Mouse (Mus musculus) left cerebral cortex, adult 11 months (tissue): ENCODE measurements around the gene Dpf3.

Source experiments
- DNase-seq: peaks from one replicate; pipeline ENCODE4 v3.0.0; 2022; ENCODE audit warnings: low spot score

Dpf3 gene

DNA sequence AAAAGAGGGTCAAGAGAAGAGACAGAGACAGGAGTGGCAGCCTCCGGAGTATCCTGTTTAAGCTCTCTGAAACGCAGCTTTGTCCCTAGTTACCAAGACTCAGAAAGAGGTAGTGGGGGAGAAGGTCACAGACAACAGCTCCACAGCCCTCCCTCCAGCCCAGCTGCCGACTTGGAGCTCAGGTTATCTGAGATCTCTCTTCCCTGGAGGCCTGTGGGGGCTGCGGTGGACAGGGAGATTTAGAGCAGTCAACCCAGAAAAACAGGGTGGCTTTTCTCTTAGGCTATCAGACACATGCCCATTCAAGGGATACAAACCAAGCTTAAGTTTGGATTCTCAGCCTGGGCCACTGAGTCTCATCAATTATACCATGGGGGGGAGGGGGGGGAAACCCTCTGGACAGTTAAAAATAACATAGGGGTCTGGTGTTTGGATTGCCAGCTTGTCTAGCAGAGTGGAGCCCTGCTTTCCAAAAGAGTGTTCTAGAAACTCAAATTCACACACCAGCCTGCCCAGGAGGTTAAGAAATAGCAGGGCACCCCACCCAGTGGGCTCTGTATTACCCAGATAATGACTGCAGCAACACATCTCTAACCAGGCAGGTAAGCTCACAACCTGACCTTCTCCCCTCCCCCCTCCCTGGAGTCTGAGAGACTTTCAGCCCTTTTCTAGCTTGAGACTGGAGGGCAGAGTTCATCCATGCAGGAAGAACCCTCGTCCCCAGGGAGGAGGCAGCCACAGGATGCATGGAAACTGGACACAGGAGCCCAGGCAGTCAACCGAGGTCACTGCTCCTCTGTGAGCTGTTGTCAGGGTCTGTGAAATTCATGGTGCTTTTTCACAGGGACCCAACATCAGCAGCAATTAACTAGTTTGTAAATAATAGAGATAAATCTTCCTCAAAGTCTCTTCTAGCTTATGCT is 20.7 kb downstream of the Dpf3 start:
- no peak for DNase-seq

DNA sequence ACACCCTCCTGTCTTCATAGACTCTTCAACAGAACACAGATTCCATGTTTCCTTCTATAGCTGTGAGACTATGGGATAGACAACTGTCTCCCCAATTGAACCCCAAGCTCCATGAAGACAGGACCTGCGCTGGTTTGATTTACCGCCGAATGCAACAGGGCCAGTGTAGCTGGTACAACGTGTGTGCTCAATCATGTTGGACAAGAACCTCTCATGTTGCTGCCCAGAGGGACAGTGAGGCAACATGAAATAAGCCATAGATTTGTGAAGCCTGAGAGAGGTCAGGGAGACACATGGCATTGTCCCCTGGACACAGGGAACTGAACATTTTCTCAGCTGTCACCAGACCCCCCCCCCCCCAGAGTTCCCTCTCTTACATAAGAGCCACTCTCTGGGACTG is 21.5 kb downstream of the Dpf3 start:
- DNase-seq = no peak

DNA sequence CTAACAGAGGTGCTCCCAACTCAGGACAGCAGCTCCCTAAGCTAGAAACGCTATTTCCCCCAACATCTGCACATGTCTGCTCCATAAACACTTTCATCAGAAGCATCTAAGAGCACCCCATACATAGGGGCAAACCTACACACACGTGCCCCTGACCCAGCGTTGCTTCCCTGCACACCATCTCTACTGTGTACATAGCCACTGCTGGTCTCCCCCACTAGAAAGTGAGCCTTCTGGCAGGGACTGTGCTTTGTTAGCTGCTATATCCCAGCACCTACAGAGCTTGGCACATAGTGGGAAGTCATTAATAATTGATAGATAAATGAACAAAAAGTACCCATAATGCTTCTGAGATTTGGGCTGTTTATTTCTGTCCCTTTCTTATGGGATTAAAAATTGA is 27.2 kb downstream of the Dpf3 start:
- no peak for DNase-seq

DNA sequence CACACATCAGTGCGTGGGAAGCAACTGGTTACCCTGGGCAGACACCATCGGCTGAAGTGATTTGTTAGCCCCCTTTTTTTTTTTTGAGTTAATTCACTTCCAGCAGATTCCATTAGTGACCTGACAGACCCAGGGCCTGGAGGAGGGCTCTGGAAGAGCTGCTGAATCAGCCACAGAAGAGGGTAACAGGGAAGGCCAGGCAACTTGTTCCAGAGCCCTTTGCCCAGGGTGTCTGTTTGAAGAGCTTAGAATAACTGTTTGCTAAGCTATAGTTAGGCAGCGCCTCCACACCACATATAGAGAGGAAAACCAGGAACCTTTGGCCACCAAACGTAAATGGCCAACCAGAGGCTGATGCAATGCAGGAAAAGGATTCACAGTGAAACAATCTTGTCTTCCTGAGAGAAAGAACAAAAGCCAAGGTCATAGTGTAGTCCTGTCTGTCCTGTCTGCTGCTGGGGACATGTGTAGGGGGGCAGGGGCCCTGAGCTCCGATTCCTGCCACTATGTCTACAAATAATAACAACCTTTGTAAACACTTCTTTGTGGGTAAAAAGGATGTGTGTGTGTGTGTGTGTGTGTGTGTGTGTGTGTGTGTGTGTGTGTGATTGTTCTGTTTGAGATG is 32.7 kb downstream of the Dpf3 start:
- no peak for DNase-seq

DNA sequence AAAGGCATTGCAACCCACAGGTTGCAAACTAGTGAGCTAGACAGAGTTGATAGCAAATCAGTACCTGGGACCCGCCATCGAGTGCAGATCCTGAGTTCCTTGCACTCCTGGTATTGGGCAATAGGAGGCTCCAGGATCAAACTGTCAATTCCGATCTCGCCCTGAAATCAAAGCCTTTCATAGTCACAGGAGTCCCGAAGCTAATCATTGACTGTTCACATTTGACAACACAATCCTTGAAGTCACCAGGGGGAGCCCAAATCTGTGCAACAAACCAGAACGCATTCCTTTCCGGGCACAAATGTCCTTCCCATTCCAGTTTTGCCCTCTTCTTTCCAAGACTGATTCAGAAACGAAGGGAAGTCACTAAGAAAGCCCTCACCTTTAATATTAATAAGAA is 35.7 kb downstream of the Dpf3 start:
- DNase-seq = no peak

DNA sequence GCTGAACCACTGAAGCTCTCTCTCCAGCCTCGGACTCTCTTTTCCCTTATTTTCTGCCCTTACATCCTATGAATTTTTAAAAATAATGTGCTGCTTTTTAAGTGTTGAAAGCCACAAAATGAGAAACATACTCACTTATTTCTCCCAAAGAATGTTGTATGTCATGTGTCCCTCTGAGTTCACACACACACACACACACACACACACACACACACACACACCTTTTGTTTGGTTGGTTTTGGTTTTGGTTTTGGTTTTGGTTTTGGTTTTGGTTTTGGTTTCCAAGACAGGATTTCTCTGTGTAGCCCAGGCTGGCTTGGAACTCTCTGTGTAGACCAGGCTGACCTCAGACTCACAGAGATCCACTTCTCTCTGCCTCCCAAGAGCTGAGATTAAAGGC is 37.0 kb downstream of the Dpf3 start:
- no peak for DNase-seq

DNA sequence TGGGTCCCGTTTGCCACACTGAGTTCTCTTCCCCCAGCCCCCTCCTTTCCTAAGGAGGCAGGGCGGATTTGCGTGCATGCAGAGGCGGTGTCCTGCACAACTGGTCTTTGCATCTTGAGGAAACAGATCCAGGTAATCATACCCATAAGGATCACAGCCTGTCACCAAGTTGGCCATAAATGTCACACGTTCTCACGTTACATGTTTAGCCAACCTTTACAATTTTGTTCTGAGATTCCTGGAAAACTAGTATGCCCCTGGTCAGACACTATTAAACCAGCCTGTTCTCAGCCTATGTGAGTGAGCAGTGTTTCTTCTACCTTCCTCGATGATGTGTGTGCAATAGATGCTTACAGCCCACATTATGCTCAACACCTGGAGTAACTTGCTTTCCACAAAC is 38.3 kb downstream of the Dpf3 start:
- no peak for DNase-seq

DNA sequence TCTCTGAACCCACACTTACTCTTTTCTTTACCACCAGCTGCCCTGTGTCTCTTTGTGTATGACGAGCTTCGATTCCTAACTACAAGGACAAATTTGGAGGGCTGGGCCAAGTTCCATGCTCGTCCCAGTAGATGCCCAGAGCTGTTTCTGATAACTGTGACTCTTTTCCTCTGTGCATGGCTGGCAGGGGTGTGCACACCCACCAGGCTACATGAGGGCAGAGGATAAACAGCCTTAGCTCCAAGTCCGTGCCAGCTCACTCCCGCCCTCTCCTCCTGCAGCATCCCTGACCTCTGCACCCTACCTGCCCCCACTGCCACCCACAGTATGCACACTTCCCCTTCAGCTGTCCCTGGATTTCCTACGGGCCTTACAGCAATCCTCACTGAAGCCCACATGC is 41.9 kb downstream of the Dpf3 start:
- DNase-seq = no peak

DNA sequence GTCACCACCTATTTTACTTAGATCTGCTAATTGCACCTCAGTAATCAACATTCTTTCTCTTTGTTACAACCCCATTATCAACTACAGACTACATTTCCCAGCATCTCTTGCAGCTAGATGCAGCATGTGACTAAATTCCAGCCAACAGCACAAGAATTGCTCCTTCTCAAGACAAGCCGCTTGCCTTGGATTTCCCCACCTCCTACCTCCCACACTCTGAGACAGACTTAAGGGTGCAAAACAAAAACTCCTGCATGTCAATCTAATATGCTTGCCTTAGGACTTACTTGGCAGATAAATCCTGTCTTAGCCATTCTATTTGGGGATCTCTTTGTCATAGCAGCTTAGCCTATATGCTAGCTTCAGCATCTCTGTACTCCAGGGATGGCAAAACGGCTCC is 43.1 kb downstream of the Dpf3 start:
- DNase-seq = peak; percentile 14

DNA sequence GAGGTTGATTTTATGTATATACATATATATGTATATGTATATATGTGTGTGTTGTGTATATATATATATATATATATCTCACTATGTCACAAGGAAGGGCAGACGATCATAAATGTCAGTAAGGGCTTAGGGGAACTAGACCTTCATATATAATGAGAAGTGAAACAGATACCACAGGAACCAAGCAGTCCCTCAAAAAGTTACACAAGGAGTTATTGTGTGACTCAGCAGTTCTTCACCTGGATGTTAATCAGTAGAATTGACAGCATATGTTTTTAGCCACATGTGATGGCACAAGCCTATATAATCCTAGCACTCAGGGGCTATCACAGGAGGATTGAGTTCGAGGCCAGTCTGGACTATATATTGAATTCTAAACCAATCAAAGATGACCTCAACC is 49.5 kb downstream of the Dpf3 start:
- no peak for DNase-seq

DNA sequence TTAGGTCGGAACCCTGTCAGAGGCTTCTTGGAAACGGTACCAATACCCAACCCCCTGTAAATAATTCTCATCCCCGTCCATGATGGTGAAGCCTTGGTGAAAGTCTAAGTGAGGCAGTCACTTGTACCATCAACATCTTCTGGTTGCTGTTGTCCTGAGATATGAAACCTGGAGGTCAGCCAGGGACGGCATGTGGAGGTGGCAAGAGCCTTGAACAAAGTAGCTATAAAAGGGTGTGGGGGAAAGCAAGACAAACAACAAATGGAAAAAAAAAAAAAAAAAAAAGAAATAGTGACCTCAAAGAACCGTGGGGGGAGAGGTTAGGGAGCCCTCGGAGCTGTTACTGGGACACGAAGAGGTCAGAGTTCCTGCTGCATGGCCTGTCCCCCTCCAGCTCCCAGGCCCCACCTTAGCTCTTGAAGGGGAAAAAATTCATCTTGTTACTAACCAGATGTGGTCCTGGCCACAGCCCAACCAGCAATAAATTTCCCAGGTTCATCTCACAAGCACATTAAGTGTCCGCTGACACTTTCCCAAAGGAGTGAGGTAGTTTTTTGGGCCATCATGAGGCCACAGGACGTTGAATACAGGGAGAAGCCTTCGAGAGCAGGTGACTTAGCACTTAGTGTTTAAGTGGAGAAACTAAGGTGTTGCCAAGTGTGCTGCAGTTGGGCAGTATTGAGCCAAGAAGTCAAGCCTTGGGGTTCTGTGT is 53.4 kb downstream of the Dpf3 start:
- no peak for DNase-seq

DNA sequence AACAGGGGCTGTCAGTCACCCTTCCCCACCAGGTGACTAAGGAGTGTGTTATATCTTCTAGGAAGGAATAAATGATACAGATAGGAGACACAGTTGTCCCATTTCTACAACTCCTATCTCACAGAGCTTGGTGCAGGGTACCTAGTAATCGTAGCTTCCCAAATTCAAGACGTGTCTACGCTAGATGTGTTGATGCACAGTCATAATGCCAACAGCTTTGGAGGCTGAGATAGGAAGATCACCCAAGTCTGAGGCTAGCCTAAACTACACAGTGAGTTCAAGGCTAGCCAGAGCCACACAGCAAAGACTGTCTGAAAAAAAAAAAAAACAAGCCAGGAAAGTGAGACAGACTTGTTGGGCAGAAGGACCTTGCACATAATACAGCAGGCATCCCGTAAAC is 54.1 kb downstream of the Dpf3 start:
- DNase-seq = no peak

DNA sequence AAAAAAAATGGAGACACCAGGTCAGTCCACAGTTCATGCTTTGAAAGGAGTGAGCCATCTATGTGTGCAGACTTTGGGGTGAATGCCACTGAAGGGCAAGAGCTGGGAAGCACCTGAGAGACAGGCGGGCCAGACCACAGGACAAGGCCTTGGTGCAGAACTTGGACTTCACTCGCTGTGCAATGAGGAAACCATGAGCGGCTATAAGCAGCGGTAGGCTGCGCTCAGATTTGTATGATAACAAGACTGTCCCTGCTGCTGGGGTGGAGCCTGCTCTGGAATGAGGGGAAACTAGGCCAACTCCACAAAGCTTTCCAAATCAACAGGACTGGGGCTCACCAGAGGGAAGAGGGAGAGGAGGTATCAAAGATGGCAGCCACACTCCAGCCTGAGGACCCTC is 57.3 kb downstream of the Dpf3 start:
- DNase-seq = no peak

DNA sequence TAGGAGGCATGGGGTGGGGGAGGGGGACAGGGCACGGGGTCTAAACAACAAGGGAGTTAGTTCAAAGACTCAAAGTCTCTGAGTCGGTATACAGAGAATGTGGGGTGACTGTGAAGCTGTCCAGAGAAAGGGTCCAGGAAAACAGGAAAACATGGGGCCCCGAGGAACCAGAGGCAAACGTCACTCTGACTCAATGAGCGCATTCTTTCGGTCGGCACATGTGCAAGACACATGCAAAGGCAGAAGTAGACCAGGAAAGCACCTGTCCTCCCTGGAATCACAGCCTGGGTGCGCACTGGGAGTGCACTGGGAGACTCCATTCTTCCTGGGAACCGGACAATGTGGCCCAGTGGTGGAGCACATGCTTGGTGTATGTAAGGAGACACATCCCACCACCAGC is 59.5 kb downstream of the Dpf3 start:
- DNase-seq = no peak

DNA sequence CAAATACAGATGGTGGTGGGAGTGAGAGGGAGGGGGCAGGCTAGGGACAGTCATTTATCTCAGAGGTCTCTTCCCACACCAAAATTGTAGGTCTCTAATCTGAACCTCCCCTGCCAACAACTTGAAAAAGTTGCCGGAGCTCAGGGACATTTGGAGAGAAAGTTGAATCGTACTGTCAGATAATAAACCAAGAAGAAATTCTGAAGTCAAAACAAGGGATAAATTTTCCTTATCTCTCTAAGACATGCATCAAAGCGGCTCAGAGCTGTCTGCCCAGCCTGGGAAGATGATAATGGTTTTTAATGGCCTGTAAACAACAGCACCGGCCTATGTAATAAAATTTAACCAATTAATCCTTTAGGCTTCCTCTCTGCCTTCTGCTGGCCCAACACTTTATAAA is 59.9 kb downstream of the Dpf3 start:
- DNase-seq = no peak

DNA sequence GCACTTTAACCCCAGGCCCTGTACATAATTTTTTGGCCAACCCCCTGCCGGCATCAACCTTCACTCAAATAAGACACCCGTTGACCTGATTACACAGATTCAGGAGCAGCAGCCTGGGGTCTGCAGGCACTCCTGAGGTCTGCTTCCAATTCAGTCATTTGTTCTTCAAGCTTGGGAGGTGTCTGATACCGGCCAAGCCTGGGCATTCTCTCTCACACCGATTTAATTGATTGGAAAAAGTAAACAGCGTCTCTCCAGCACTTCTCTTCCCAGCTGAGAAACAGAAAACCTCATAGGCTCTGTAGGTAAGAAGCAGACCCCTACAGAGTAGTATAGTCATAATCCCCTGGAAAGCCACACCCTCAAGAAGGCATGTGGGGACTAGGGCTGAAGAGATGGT is 61.2 kb downstream of the Dpf3 start:
- DNase-seq = no peak

DNA sequence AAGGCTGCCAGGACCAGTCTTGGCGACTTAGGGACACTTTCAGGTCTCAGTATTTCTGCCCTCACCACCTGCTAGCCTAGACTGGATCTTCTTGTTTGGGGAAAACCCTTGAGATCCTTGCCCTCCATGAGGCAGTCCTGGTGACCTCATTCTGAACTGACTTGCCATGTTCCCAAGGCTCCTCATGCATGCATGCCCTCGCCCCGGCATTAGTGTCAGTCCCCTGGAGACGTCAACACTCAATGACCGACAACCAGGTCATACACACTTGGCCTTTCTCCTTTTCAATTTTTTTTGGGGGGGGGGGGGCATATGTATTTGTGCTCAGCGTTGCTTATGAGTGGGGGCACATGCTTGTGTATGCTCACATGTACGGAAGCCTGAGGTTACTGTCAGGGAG is 61.8 kb downstream of the Dpf3 start:
- no peak for DNase-seq

DNA sequence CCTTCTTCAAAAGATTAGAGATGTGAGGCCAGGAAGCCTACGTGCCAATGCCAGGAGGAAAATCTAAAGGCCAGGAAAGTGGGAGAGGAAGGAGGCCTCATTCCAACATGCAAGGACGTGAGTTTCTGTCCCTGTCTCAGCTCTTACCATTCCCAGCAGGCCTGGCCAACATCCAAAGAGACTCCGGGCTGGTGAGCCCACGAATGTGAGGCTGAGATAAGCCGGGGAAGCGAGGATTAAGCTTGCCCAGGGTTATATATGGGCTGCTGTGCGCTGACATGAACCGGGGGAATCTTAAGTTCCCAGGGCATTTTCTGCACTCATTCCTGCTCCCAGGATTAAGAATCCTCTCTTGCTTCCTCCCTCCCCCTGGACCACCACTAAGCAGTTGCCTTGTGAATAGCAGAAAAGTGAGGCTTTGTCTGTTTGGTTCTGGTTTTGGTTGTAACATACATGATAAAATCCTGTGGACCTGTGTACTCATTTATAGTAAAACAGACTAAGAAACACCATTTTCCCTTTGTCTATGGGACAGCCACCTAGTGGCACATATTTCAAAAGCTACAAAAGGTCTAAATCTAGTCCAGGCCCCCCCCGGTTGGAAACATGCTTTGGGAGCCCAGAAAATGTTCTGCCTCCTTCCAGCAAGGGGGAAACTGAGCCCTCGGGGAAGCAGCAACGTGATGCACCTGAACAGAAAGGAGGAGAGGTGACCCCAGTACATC is 62.6 kb downstream of the Dpf3 start:
- DNase-seq = no peak

DNA sequence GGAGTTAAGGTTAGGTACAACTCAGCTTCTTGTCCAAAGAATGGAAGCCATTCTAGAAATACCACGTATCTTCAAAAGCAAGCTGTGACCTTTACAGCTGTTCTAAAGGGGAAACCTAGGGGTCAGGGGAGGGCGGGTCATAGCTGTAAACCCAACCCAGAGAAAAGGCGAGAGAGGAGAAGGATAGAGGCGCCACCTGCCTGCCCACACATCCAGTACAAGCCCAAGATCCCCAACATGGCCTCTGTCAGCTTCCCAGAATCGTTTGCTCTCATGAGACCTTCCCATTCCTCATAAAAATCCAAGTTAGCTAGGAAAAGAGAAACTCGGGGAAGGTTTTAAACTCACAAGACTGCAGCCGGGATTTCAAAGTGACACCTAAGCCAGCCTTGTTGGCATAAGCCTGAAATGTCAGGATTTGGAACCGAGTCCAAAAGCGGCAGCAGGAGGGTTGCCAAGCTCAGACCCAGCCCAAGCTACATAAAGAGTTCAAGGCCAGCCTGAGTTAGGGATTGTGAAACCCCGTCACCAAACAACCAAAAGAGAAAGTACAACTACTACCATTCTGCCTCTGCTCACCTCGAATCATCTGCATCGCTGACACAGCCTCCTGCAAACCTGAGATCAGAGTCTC is 63.3 kb downstream of the Dpf3 start:
- no peak for DNase-seq

DNA sequence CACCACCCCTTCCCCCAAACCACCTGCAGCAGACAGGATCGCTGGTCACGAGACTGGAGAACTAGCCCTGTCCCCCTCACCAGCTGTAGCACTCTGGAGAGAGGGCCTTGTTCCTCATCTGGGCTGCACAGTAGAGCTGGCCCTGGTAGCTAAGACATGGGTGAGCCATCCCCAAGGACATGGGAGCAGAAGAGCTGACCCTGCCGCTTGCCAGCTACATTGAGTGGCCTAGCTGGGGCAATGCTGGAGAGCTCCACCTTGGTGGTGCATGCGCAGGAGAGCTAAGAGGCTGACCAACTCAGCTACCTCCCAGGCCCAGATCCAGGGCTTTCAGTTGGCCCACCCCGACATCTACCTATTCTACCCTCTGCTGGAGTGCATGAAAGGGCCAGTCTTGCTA is 67.2 kb downstream of the Dpf3 start:
- no peak for DNase-seq

DNA sequence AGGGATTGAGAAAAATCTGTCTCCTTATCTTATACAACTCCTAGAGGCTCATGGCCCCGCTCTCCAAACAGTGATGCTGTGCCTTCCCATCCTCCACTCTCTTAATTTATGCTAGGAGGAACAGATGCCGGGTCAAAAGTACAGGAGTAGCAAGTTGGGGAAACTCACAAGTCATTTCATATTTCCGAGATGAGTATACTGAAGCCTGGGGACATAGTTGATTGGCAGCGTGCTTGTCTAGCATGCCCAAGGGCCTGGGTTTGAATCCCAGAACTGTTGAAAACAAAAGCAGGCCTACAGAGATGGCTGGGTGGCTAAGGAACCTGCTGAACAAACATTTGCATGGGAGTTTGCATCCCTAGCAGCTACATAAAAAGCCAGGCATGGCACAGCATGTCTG is 72.3 kb downstream of the Dpf3 start:
- no peak for DNase-seq

DNA sequence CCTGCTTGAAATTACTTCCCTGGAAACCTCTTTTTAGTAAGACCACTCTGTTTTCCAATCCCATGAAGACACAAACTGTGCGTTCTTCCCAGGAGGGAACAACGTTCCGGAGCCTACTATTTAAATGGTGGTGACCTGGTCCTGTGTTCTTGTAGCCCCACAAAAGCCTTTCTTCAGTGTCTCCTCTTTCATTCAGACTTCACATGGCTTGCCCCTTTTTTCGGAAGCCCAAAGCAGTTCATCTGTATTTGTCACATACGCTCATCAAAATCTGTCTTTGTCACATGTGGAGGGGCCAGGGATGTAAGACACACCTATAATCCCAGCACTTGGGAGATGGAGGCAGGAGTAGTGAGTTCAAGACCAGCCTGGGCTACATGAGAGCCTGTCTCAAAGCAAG is 73.8 kb downstream of the Dpf3 start:
- DNase-seq = no peak
